Mouse (Mus musculus): ENCODE results near the gene Nfe2l1.
"Not testable (repeated sequence)": the region's sequence is repeated elsewhere in the genome, so short reads cannot be mapped to it uniquely, and the experiment has no call there.

Gene Nfe2l1
- long read RNA-seq, experiment 1, full-length matches to known transcripts: 9 of 36 reads
- long read RNA-seq, experiment 1, partial matches to known transcripts: 0 of 36 reads
- long read RNA-seq, experiment 1, other reads (novel, unspliced or antisense): 27 of 36 reads
- long read RNA-seq, experiment 2, partial matches to known transcripts: 6 of 50 reads
- long read RNA-seq, experiment 2, other reads (novel, unspliced or antisense): 41 of 50 reads

DNA sequence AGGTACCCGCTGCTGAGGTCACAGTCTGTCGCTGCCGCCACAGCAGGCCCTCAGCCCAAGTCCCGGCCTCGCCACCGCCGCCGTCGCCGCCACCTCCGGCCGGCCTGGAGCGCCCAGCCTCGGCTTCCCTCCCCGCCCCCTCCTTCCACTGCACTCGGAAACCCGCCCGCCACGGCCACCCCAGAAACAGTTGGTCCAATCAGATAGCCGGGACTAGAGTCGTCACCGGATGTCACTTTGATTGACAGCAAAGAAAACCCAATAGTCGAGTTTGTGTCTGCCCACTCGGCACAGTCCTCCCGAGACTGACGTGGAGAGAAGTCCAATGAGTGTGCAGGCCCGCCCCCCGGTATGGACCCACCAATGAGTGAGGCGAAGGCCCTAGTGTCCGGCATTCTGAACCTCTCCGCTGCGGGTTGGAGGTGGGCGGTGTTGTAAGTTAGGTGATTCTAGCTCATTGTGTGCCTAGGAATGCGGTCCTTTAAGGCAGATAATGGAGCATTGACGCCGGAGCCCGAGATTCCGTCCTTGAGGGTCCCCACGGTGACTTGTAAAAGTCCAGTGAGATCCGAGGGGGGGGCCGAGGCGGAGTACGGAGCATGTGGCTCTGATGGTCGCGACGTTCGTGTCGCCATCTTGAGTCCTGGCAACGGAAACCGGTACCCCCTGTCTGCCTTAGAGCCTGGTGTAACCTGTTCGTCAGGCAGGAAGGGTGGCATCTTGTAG is at the start of gene Nfe2l1:
Nfe2l1 (minus strand) TSS at position 156 of the 726 bp plus-strand sequence.
- intact Hi-C loops (cut with DNase I): no loop called here

DNA sequence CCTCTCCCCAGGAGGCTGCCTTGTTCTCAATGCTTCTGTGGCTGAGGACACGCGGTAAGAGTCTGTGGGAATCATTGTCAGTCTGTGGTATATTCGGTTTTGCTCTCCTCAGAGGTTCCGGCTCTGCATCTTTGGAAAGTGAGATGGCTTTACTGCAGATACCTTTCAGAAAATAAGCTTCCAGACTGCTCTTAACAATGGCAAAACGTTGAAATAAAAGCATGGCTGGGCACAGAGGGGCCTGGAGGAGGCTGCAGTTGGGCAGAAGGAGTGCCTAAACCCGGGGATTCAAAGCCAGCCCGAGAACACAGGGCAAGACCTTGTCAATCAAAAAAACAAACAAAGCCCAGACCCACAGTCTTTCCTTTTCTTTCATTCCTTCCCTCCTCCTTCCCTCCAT is 49.6 kb upstream of the Nfe2l1 start:
- intact Hi-C loops (cut with DNase I): no loop called here

DNA sequence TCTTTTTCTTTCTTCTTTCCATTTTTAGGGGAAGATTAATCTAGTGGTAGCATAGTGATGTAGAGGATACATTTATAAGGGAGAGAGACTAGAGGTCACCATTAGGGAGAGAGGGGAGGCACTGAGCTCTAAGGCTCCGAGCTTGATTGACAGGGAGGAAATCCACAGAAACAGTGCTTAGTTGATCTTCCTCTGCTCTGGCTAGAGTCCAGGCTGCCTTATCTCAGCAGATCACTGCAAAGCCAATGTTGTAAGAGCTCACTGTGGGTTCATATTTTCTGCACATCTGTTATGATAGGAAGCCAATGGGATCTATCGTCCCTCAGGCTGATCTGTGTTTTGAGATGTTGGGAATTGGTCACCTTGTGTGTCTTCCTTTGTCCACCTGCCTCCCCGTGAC is 48.9 kb upstream of the Nfe2l1 start:
- intact Hi-C loops (cut with DNase I): no loop called here

DNA sequence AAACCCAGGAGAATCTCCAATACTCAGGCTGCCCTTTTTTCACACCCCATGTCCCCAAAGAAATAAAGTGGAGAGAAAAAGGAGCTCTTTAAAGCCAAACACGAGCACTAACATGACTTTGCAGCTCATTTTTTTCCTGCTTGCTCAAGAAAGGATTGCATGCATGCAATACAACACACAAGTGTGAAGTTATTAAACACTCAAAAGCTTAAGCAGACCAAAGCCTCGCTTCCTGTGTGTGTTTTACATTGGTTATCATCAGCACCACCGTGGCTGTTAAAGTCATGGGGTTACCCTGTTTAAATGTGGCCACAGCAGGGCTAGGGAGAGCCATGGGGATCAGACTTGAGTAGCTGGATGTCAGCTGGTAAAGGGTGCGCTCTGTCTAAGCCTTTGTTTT is 47.3 kb upstream of the Nfe2l1 start:
- intact Hi-C loops (cut with DNase I): no loop called here

DNA sequence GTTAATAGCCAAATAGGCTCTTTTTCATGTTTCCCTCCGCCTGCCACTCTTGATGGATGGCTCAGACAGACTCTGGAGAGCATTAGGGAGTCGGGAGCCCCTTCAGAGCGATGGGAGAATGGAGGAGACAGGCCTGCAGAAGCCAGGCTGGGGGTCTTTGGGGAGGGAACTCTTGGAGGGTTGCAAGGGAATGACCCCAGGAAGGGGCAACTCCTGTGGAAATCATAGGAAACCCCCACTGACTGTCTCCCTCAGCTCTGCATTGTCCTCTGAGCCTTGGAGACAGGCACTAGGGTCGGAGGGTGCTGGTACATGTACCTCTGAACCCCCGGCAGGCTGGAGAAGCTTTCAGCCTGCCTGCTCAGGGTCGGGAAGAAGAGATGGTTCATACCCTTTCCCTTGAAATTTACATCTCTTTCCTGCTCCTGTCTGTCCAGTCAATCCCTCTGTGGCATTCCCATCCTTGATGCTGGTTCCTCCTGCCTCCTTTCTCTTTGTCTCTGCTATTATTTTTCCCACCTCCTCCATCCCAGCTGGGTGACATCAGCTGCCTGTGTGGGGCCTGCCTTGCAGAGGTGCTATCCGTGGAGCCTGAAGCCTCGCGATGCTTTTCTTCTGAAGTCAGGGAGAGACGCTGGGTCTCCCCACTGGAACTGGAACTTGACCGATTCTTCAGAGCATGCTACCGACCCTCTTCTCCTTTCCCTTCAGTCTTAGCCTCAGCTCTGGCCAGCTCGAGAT is 46.7 kb upstream of the Nfe2l1 start:
- intact Hi-C loops (cut with DNase I): no loop called here

DNA sequence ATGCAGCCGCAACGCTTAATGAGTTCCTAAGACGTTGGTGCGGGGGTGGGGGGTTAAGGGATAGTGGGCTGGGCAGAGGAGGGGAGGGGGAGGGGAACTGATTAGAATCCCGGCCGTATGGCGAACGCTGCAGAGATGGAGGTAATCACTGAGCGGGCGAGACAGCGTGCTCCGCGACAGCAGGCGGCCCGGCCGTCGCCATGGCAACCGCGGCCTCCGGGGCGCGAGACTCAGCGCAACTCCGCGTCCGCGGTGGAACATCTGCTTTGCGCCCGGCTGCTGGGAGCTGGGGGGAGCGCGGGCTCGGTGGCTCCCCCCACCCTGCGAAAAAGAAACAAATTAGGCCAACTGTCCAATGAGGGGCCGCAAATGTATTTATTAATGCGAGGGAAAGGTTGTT is 46.0 kb upstream of the Nfe2l1 start:
- intact Hi-C loops (cut with DNase I): no loop called here

DNA sequence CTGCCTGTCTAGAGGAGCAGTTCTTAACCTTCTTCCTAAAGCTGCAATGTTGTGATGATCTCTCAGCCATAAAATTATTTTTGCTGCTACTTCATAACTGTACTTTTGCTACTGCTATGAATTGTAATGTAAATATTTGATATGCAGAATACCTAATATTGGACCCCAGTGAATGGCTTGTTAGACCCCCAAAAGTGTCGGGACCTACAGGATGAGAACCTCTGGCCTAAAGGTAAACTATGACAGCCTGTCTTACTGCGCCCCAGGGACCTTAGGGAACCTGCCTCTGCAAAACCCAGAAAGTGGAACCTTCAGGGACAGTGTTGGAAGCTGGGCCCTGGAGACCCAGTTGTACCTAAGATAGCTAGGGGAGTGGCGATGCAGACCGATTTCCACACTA is 45.5 kb upstream of the Nfe2l1 start:
- intact Hi-C loops (cut with DNase I): no loop called here

DNA sequence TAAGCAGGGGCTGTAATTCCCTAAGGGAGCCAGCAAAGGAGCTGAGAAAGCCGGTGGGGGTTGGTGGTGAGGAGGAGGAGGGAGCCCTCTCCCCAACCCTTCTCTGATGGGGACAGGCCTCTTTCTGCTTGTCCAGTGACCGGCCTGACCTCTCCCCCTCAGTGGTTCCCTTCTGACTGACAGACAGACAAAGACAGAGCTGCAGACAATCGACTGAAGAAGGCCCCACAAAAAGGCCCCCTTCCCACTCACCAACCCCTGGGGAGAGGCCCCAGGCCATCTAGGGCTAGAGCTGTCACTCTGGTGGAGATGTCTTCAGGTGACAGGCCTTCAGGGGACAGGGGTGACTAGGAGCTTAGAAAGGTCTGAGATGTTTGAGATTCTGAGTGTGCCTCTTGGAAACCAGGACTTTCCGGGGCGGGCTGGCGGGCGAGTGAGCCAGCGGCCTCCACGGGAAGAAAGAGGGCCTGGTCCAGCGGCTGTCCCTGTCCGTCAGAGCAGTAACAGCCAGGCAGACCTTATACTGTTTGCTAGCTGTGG is 43.9 kb upstream of the Nfe2l1 start:
- intact Hi-C loops (cut with DNase I): no loop called here

DNA sequence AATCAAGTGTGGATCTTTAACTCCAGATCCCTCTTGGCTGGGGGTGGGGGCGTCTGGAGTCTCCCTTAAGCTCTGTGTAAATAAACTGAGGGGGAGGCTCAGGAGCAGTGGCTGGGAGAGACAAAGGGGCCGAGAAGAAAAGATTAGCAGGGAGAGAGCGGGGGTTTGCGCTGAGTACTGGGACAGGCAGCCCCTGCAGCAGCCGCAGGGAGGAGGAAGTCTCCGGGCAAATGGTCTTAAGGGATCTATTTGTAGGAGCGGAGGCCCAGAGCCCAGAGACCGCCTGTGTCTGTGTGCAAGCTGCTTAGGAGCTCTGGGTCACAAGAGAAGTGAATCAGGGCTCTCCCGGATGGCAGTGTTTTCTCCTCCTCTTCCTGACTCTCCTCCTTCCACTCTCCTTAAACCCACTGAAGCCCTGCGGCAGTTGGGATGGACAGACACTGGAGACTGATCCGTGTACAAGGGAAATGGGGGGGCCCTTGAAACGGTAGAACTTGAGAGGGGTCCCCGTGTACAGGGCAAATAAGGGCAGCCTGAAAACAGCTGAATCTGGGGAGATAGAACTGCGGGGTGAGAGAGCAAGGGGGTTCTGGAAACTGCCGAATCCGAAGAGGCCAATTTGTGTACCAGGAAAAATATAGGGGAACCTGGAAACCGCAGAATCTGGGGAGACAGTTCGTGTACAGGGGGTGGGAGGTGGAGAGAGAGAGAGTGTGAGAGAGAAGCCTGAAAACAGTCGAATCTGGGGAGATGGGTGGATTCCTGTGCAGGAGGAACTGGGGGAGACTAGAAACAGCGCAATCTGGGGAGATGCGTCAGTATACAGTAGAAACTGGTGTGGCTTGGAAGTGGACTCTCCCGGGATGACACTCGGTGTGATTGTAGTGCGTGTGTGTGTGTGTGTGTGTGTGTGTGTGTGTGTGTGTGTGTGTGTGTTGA is 42.9 kb upstream of the Nfe2l1 start:
- intact Hi-C loops (cut with DNase I): no loop called here

DNA sequence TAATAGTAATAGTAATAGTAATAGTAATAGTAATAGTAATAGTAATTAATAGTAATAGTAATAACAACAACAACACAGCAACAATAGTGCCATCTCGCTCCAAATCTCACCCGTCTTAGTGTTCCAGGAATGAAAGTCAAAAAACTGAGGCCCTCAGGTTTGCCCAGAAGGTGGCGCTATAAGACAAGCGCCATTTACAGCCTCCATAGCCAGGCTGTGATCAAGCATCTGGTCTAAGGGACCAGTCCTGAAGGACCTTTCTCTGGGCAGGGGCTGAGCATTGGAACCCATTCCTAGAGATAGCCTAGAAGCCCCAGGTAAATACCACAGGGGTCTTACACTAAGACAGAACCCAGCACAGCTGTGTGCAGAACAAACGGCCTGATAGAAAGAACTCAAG is 37.4 kb upstream of the Nfe2l1 start:
- intact Hi-C loops (cut with DNase I): loop anchor here (1.0 to 5.0 kb wide), 3 partner anchors 38 to 95 kb away; no protein-coding TSS in a partner anchor

DNA sequence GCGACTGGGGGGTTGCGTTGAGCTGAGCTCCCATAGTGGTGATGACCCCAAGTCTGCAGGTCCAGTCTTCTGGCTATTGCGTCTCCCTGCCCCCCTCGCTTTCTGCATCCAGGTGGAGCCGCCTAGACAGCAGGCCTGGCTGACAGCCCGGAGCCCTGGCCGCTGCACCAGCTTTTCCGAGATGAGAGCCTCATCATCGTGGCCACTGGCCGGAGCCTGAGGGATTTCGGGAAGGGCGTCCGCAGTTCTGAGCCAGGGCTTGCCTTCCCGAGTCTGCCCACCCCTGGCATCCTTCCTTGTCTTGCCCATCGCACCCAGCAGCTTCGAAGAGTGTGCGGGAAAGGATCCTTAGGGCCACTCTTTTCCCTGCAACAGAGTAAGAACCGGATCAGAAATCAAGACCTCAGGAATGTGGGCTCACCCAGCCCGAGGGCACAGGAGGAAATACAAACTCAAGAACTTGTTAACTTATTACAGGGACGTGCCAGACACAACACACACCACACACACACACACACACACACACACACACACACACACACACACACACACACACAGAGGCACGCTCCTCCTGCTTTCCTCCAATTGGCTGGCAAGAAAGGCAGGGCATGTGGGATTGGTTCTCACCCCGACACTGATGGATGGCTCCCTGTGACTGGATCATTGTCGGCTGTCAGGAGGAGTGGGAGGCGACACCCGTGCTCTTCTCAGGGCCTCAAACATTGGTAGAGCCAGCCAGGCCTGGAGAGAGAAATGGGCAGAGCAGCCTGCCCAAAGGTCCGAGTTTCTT is 33.6 kb upstream of the Nfe2l1 start:
- intact Hi-C loops (cut with DNase I): loop anchor here (2.0 to 5.0 kb wide), 2 partner anchors 81 to 105 kb away; no protein-coding TSS in a partner anchor

DNA sequence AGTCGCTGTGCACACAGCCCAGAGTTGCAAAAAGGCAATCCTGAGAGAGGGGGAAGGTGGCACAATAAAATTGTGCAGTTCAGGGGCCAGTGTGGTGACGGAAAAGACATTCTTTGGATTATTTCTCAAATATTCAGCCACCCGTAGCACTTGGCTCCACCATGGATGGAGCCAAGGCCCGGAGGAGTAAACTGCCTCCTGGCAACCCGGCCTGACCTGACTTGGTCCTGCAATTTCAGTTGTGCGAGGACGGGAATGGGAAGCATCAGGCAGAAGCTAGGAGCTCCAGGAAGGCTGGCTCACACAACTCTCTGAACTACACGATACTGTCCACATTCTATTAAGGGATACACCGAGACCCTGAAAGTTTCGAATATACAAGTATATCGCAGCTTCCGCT is 32.8 kb upstream of the Nfe2l1 start:
- intact Hi-C loops (cut with DNase I): loop anchor here (2.0 to 5.0 kb wide), 2 partner anchors 80 to 104 kb away; no protein-coding TSS in a partner anchor

DNA sequence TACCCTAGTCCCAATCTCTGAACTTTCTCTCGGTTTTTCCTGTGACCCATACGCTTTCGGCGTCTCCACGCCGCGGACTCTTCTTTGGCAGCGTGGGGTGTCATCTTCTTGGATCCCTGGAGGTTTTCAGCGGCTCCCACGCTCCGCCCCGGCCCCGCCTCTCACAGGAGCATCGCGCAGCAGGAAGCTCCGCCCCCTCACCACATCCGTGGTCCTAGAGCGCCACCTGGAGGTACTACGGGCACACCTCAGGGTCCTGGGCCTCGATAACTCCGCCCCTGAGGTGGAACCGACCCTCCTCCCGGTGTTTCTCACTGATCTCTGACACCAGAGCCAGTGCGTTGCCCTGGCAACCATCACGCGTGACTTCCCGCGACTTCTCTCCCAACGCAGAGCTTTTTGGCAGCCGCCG is 32.1 kb upstream of the Nfe2l1 start:
- intact Hi-C loops (cut with DNase I): loop anchor here (2.0 to 5.0 kb wide), 2 partner anchors 80 to 103 kb away; no protein-coding TSS in a partner anchor

DNA sequence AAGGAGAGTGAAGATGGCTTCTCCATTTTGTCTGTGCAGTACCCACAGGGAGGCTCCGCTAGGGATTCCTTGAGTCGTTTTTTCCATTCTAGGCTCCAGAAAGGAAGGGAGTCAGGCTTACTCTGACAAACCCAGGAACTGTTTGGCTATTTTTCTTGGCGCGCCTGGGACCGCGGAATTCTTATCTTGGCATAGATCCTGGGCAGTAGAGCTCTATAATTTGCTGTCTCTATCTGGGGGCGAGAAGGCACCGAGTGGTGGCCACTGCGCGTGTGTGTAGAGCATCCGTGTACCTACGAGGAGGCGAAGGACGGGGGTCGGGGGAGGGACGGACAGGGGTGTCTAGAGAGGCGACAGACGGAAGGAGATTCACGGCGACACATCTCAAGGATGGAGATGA is 31.7 kb upstream of the Nfe2l1 start:
- intact Hi-C loops (cut with DNase I): loop anchor here (5.0 kb wide), 1 partner anchor 79 kb away; no protein-coding TSS in a partner anchor

DNA sequence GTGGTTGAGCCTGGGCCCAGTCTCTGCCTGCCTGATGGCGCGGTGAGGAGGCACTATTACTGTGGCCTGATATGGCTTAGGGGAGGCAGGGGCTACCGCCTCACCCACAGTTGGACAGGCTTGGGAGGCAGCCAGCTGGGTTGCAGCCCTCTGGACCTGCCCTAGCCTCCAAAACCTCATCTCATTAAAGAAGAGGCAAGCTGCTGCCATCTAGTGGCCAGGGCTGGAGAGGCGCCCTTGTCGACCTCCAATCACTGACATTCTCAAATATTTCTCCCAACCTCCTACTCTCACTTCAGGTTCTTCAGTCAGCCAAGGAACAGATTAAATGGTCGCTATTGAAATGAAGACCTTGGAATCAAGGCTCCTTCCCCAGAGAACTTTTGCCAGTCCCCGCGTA is 30.8 kb upstream of the Nfe2l1 start:
- intact Hi-C loops (cut with DNase I): loop anchor here (5.0 kb wide), 1 partner anchor 78 kb away; no protein-coding TSS in a partner anchor

DNA sequence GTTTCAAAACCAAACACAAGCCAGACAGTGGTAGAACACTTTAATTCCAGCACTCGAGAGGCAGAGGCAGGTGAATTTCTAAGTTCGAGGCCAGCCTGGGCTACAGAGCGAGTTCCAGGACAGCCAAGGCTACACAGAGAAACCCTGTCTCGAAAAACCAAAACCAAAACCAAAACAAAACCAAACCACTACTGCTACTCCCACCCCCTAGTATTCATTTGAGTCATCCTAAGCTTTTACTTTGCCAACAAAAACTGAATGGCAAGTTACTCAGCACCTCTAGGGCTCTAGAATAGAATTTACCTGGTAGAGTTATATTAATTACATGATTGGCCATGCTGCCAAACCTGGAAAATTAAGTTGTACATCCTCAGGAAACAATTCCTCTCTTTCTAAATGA is 29.9 kb upstream of the Nfe2l1 start:
- intact Hi-C loops (cut with DNase I): loop anchor here (5.0 kb wide), 1 partner anchor 77 kb away; no protein-coding TSS in a partner anchor

DNA sequence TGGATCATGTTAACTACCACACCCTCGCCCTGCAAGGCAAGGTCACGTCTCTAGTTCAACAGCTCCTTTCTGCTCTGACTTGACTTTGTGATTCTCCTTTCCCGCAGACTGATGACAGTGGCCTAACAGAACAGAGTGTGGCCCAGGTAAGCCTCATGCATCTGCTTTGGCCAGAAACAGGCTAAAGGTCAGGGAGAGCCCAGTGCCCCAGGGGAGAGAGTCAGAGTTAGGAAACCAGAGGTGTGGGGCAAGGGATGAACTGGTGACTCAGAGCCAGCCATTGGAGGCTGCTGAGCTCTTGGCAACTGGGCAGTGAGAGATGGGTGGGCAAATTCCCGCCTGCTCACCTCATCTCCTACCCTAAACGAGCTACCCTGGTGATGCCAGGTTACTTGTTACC is 27.7 kb upstream of the Nfe2l1 start:
- intact Hi-C loops (cut with DNase I): no loop called here

DNA sequence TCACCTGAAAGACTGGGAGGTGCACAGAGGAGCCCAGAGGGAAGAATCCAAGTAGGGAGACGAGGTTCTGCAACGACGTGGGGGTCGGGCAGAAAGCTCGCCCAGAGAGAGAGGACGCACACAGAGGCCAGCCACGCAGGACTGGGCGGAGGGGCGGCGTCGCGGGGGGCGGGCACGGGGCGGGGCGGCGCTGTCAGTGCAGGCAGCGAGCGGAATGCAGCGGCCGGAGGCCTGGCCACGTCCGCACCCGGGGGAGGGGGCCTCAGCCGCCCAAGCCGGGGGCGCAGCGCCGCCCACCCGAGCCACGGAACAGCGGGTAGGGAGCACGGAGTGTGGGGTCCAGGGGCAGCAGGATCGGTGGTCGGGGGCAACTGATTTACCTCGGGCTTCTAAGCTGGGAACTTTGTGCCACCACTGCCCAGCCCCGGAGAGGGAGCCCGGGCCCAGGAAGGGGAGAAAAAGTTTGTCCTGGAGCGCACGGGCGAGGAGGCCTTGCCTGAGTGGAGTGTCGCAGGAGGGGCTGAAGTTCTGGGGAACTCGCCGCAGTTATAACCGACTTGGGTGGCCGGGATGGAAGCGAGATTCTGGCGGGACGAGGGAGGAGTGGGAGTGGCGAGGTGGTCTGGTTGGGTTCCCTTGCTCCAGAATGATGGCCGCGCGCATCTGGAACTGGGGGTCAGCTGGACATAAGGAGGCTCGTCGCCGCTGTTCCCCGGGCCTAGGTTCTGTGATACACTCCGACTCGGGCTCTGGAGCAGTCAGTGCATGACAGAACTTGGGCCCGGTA is 20.1 kb upstream of the Nfe2l1 start, which contains the start of gene Copz2:
Copz2 (plus strand) TSS at position 190 of the 787 bp plus-strand sequence.
- intact Hi-C loops (cut with DNase I): no loop called here

DNA sequence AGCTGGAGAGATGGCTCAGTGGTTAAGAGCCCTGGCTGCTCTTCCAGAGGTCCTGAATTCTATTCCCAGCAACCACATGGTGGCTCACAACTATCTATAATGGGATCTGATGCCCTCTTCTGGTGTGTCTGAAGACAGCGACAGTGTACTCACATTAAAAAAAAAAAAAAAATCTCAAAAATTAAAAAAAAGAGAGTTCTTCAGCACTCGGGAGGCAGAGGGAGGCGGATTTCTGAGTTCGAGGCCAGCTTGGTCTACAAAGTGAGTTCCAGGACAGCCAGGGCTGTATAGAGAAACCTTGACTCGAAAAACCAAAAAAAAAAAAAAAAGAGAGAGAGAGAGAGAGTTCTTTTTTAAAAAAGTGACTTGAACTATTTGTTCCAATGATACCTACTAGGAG is 19.4 kb upstream of the Nfe2l1 start:
- intact Hi-C loops (cut with DNase I): not testable (repeated sequence)
